Mouse (Mus musculus): ENCODE data around the gene Bcl2l15. TPM values are rescaled to one million over a fixed set of nuclear protein-coding genes. Genes with fewer than 3 reads are reported as not detected.
"Not testable (repeated sequence)": the region's sequence is repeated elsewhere in the genome, so short reads cannot be mapped to it uniquely, and the experiment has no call there.

The Bcl2l15 gene
- polyA plus RNA-seq, 1 experiment from 2014 or later, result 0.17 TPM

GRCm38 (mm10) chr3:103835951-103836310, 3.5 kb downstream of the Bcl2l15 start:
- WGBS, result 83% methylated on average over 10 of the region's 10 CpGs
- no peak for ATAC-seq (ENCODE audit: low FRiP score)
- no peak overlapping the region for H3K27ac ChIP-seq

GRCm38 (mm10) chr3:103836453-103836852, 4.1 kb downstream of the Bcl2l15 start:
- H3K4me2 ChIP-seq, result no peak overlapping the region
- no peak overlapping the region for H3K4me3 ChIP-seq
- no peaks in the 10 kb centered on the region for H3K36me3 ChIP-seq
- ATAC-seq (ENCODE audit: low FRiP score), result no peak
- WGBS, result 100% methylated on average over 5 of the region's 5 CpGs
- no peaks in the 10 kb centered on the region for H3K4me1 ChIP-seq (replicated peaks)
- H3K9ac ChIP-seq, result no peak overlapping the region
- H3K27me3 ChIP-seq, result no peaks in the 10 kb centered on the region
- H3K9me3 ChIP-seq, result no peaks in the 10 kb centered on the region
- no peak overlapping the region for H3K27ac ChIP-seq

More at GRCm38 (mm10) chr3:103835951-103836310, 3.5 kb downstream of the Bcl2l15 start:
- Histone ChIP-seq H3K4me2 (no peak overlapping the region), H3K4me3 (no peak overlapping the region), H3K36me3 (no peaks in the 10 kb centered on the region), H3K9me3 (no peaks in the 10 kb centered on the region), H3K9ac (no peak overlapping the region), H3K27me3 (no peaks in the 10 kb centered on the region), H3K4me1 (replicated peaks) (no peaks in the 10 kb centered on the region)

DNA sequence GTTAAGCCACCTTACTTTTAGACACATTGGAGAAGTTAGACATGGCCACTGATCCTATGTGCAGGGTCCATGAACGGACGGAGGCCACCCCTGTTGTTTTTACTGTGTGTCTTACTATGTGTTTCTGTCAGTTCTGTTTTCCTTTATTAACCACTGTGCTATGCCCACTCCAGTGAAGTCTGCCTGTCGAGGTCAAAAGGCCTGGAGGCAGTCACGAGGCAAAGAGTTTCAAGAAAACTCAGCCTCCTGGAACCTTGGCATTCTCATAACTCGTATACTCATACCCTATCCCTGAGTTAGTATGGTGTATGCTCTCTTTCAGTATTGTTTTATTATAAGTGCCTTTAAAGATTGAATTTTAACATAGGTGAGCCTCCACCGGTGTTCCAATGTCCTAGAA, 7.3 kb downstream of the Bcl2l15 start:
- H3K27ac ChIP-seq, result no peak overlapping the region
- no peak overlapping the region for H3K4me2 ChIP-seq
- no peaks in the 10 kb centered on the region for H3K4me1 ChIP-seq (replicated peaks)
- ATAC-seq (ENCODE audit: low FRiP score), result no peak
- H3K9ac ChIP-seq, result no peak overlapping the region
- 90% methylated on average over 6 of the region's 6 CpGs for WGBS
- H3K36me3 ChIP-seq, result no peaks in the 10 kb centered on the region
- no peak overlapping the region for H3K4me3 ChIP-seq
- H3K9me3 ChIP-seq, result 0 out of 2 replicates have a peak, but pooled peaks cover 4% of the 10 kb centered on the region
- H3K27me3 ChIP-seq, result no peaks in the 10 kb centered on the region

DNA sequence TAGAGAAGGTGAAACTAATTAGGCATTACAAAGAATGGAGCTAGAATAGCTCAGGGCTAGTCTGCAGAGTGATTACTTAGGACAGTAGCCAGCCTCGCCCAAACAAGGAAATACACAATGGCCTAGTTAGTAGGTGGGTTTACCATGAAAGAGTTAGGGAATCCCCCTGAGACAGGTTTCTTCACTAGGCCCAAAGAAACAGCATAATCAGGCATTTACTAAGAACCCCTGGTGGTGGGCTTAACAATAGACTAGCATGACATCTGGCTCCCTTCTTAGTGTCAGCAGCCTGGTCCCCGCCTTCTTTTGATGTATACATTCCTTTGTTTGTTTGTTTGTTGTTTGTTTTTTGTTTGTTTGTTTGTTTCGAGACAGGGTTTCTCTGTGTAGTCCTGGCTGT, 7.8 kb downstream of the Bcl2l15 start:
- H3K27ac ChIP-seq; H3K36me3 ChIP-seq; H3K4me3 ChIP-seq; H3K4me1 ChIP-seq (replicated peaks); H3K9ac ChIP-seq; H3K9me3 ChIP-seq; H3K4me2 ChIP-seq; ATAC-seq (ENCODE audit: low FRiP score); H3K27me3 ChIP-seq: not testable (repeated sequence)
- WGBS, result 78% methylated on average over 3 of the region's 3 CpGs

GRCm38 (mm10) chr3:103840946-103841345, 8.5 kb downstream of the Bcl2l15 start:
- H3K27ac ChIP-seq; H3K4me2 ChIP-seq; H3K9ac ChIP-seq; ATAC-seq (ENCODE audit: low FRiP score); H3K4me1 ChIP-seq (replicated peaks); H3K4me3 ChIP-seq; H3K36me3 ChIP-seq; H3K9me3 ChIP-seq; H3K27me3 ChIP-seq: not testable (repeated sequence)
- 93% methylated on average over 7 of the region's 7 CpGs for WGBS

DNA sequence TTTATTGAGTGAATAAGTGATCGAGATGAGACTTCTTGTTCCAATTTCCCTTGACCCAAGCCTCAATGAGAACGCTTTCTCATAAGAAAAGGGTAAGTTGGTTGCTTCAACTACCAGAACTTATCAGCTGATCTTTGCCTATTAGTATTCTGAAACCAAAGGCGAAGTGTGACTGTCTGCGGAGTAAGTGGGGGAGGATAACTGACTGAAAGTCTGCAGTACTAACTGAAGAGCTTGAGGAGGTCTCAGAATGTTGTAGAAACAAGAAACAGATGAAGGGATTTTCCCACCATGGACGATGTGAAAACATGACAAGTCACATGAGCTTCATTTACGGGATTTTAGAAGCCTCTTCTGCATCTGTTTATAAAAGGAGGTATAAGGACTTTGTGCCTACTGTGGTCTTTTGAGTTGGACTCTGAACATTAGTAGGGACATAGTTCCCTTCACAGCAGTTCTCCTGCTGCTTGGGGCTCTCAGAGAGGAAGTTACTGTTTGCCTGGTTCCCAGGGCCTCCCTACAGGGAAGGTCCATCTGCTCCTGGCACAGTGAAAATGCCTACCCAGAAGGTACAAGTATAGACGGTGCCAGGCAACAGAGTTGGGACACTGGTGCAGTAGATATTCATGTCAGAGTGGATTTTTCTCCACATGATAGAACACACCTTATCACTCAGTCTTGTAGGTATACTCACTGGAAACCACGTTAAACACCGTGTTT, 18.4 kb downstream of the Bcl2l15 start:
- 86% methylated on average over 9 of the region's 9 CpGs for WGBS
- no peak for ATAC-seq (ENCODE audit: low FRiP score)
- H3K9ac ChIP-seq, result no peak overlapping the region
- no peaks in the 10 kb centered on the region for H3K27me3 ChIP-seq
- no peak overlapping the region for H3K27ac ChIP-seq
- no peaks in the 10 kb centered on the region for H3K9me3 ChIP-seq
- H3K4me2 ChIP-seq, result no peak overlapping the region
- H3K36me3 ChIP-seq, result no peaks in the 10 kb centered on the region
- no peak overlapping the region for H3K4me3 ChIP-seq
- H3K4me1 ChIP-seq (replicated peaks), result no peaks in the 10 kb centered on the region

- H3K27ac ChIP-seq, result no peak overlapping the region
- H3K4me1 ChIP-seq (replicated peaks), result no peaks in the 10 kb centered on the region
- 93% methylated on average over 6 of the region's 6 CpGs for WGBS
- no peaks in the 10 kb centered on the region for H3K9me3 ChIP-seq
- H3K27me3 ChIP-seq, result no peaks in the 10 kb centered on the region
- no peak overlapping the region for H3K4me3 ChIP-seq
- no peak overlapping the region for H3K9ac ChIP-seq
- H3K4me2 ChIP-seq, result no peak overlapping the region
- ATAC-seq (ENCODE audit: low FRiP score), result no peak
- H3K36me3 ChIP-seq, result no peaks in the 10 kb centered on the region
Observed at GRCm38 (mm10) chr3:103851481-103851880, 19.1 kb downstream of the Bcl2l15 start.

- Histone ChIP-seq H3K27me3 (no peaks in the 10 kb centered on the region), H3K36me3 (no peaks in the 10 kb centered on the region), H3K4me1 (replicated peaks) (no peaks in the 10 kb centered on the region), H3K9ac (no peak overlapping the region), H3K27ac (no peak overlapping the region), H3K9me3 (no peaks in the 10 kb centered on the region), H3K4me2 (no peak overlapping the region), H3K4me3 (no peak overlapping the region)
- ATAC-seq (ENCODE audit: low FRiP score), result no peak
- WGBS, result 93% methylated on average over 8 of the region's 8 CpGs
Observed at GRCm38 (mm10) chr3:103851882-103852281, 19.5 kb downstream of the Bcl2l15 start.

DNA sequence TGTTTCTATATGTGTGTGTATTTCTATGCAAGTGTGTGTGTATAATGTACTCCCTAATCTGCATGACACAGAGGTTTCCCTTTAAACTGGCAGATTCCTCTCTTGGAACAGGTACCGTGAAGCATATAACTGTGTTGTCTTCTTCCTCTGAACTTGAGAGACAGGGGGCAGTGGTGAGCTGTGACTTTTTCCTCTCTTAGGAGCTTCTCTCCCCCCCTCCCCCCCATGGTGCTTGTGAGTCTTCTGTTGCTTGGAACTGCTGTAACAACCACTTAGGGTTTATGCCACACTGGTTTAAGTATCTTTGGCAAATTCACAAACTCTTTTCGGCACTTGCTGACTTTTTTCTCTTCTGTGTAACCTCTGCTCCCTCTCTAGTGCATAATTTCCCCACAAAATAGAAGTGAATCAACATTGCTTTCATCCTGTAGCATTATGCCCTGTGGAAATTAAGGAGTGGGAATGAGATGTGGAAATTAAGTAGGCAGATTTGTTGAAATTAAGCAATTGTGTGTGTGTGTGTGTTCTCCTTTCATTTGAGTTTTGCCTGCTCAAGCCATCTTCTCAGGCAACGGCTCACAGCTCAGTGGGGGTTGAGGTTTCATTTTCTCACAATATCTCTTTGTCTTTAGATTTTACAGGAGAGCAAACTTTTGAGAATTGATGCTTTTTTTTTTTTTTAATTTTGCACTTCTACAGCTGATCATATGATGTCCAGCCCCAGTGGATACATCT, 20.3 kb downstream of the Bcl2l15 start:
- no peak overlapping the region for H3K27ac ChIP-seq
- H3K4me2 ChIP-seq, result no peak overlapping the region
- no peaks in the 10 kb centered on the region for H3K36me3 ChIP-seq
- no peak overlapping the region for H3K4me3 ChIP-seq
- WGBS, result 68% methylated on average over 3 of the region's 3 CpGs
- H3K4me1 ChIP-seq (replicated peaks), result no peaks in the 10 kb centered on the region
- ATAC-seq (ENCODE audit: low FRiP score), result no peak
- no peaks in the 10 kb centered on the region for H3K9me3 ChIP-seq
- H3K27me3 ChIP-seq, result no peaks in the 10 kb centered on the region
- no peak overlapping the region for H3K9ac ChIP-seq

- no peak overlapping the region for H3K4me2 ChIP-seq
- H3K9ac ChIP-seq, result no peak overlapping the region
- WGBS, result 65% methylated on average over 8 of the region's 8 CpGs
- no peak for ATAC-seq (ENCODE audit: low FRiP score)
- no peaks in the 10 kb centered on the region for H3K36me3 ChIP-seq
- no peak overlapping the region for H3K4me3 ChIP-seq
- no peaks in the 10 kb centered on the region for H3K4me1 ChIP-seq (replicated peaks)
- no peaks in the 10 kb centered on the region for H3K9me3 ChIP-seq
- no peak overlapping the region for H3K27ac ChIP-seq
- H3K27me3 ChIP-seq, result no peaks in the 10 kb centered on the region
Observed at GRCm38 (mm10) chr3:103853804-103854203, 21.4 kb downstream of the Bcl2l15 start.

DNA sequence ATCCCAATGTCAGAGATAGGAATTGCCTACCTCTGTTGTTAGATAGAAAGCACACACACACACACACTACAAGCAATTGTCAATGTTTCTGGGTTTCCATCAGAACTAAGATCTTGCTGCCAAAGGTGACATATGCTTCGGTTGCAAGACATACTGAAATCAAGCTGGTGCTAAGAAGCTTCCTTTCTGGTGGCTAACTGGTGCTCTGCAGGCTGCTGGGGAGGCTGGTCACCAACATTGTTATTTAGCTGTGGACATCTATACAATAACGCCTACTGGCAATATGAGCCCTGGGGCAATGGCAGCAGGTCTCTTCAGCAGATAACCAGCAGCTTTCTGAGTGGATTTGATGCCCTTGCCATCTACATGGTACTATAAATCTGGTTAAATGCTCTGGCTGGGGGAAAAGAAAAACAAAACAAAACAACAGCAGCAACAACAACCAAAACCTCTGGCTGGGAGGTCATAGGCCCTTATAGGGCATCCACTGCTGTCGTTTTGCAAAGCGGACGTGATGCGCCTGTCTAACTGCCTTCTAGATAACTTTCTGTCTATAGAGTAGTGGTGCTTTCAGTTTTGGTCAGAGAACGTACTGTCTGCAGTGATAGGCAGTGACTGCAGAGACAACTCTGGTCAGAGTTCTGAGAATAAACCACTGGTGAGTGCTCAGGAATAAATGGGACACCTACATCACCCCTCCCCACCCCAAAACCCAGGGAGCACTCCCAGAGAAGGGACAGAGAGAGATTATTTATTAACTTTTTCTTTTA, 24.8 kb downstream of the Bcl2l15 start:
- WGBS, result 94% methylated on average over 7 of the region's 7 CpGs
- no peak overlapping the region for H3K9ac ChIP-seq
- H3K4me1 ChIP-seq (replicated peaks), result no peaks in the 10 kb centered on the region
- no peaks in the 10 kb centered on the region for H3K27me3 ChIP-seq
- H3K27ac ChIP-seq, result no peak overlapping the region
- H3K36me3 ChIP-seq, result no peaks in the 10 kb centered on the region
- no peak for ATAC-seq (ENCODE audit: low FRiP score)
- no peak overlapping the region for H3K4me2 ChIP-seq
- H3K4me3 ChIP-seq, result no peak overlapping the region
- no peaks in the 10 kb centered on the region for H3K9me3 ChIP-seq

- no peak overlapping the region for H3K27ac ChIP-seq
- no peak for ATAC-seq (ENCODE audit: low FRiP score)
- H3K36me3 ChIP-seq, result no peaks in the 10 kb centered on the region
- no peaks in the 10 kb centered on the region for H3K27me3 ChIP-seq
- WGBS, result 93% methylated on average over 6 of the region's 6 CpGs
- H3K4me3 ChIP-seq, result no peak overlapping the region
- H3K4me1 ChIP-seq (replicated peaks), result no peaks in the 10 kb centered on the region
- no peak overlapping the region for H3K4me2 ChIP-seq
- H3K9me3 ChIP-seq, result no peaks in the 10 kb centered on the region
- no peak overlapping the region for H3K9ac ChIP-seq
Observed at GRCm38 (mm10) chr3:103857977-103858563, 25.7 kb downstream of the Bcl2l15 start.

Data from hindbrain, embryonic 13.5 days (tissue).